Mouse (Mus musculus) limb, embryonic 12.5 days (tissue): ENCODE data around the gene Mrps27. TPM values are rescaled to one million over a fixed set of nuclear protein-coding genes. Genes with fewer than 3 reads are reported as not detected.
"Not testable (repeated sequence)": the region's sequence is repeated elsewhere in the genome, so short reads cannot be mapped to it uniquely, and the experiment has no call there.

Experiments used
- ATAC-seq: fragments of 200-750 bp; cut with Nextera tagmentation; 2 replicates; pipeline ENCODE4 v1.8.0; 2017; ENCODE audit warnings: low read depth, moderate TSS enrichment; ENCODE audit not compliant: insufficient number of reproducible peaks, insufficient read depth, low FRiP score, low TSS enrichment
- H3K27ac ChIP-seq: fragments of 300-500 bp; sonication (generic); 2 replicates; pipeline ENCODE4 v1.5.1; 2016; ENCODE audit warnings: mild to moderate bottlenecking, moderate library complexity
- H3K27me3 ChIP-seq: fragments of 300-500 bp; sonication (generic); 2 replicates; pipeline ENCODE4 v1.6.1; 2016; ENCODE audit warnings: mild to moderate bottlenecking, moderate library complexity
- H3K36me3 ChIP-seq: fragments of 300-500 bp; sonication (generic); 2 replicates; pipeline ENCODE4 v1.6.1; 2016; ENCODE audit warnings: mild to moderate bottlenecking, moderate library complexity
- H3K4me1 ChIP-seq: fragments of 300-500 bp; sonication (generic); replicated peaks from 2 replicates; pipeline ENCODE4 v1.6.1; 2016
- H3K4me2 ChIP-seq: fragments of 300-500 bp; sonication (generic); 2 replicates; pipeline ENCODE4 v1.6.1; 2016; ENCODE audit warnings: mild to moderate bottlenecking, moderate library complexity
- H3K4me3 ChIP-seq: fragments of 300-500 bp; sonication (generic); replicated peaks from 2 replicates; pipeline ENCODE4 v1.5.1; 2016; ENCODE audit warnings: mild to moderate bottlenecking
- H3K9ac ChIP-seq: fragments of 300-500 bp; sonication (generic); replicated peaks from 2 replicates; pipeline ENCODE4 v1.6.1; 2016; ENCODE audit warnings: mild to moderate bottlenecking, moderate library complexity
- H3K9me3 ChIP-seq: fragments of 300-500 bp; sonication (generic); 2 replicates; pipeline ENCODE4 v1.6.1; 2016; ENCODE audit warnings: mild to moderate bottlenecking, moderate library complexity
- WGBS: fragments of 180-500 bp; shearing (Covaris S2); methylation state at CpG from one replicate; pipeline ENCODE4 v1.1.7; 2016; 5-methylcytosine and 5-hydroxymethylcytosine counted together
- polyA plus RNA-seq: library from polyadenylated mRNA; unstranded; fragments of >200 nt; fragmentation: Nextera tagmentation; extraction: Ambion mirVana; gene quantifications from 2 replicates; pipeline ENCODE4 v1.2.1, GENCODE M21; 2016

Mrps27 gene
- polyA plus RNA-seq, 1 experiment from 2014 or later: 66.2 TPM

- Histone ChIP-seq H3K27ac (no peak overlapping the region), H3K27me3 (no peaks in the 10 kb centered on the region), H3K4me1 (no peaks in the 10 kb centered on the region), H3K9me3 (no peaks in the 10 kb centered on the region), H3K4me3 (no peak overlapping the region), H3K36me3 (peaks cover 25% of the 10 kb centered on the region), H3K4me2 (no peak overlapping the region), H3K9ac (no peak overlapping the region)
- no peak for ATAC-seq
- WGBS: 52% methylated on average over 4 of the region's 4 CpGs
Observed at GRCm38 (mm10) chr13:99317058-99317457, 27.5 kb upstream of the Mrps27 start.

- no peaks in the 10 kb centered on the region for H3K4me1 ChIP-seq
- peaks cover 50% of the 10 kb centered on the region for H3K36me3 ChIP-seq
- H3K4me3 ChIP-seq: no peak overlapping the region
- ATAC-seq: no peak
- no peaks in the 10 kb centered on the region for H3K9me3 ChIP-seq
- H3K27ac ChIP-seq: no peak overlapping the region
- no peak overlapping the region for H3K9ac ChIP-seq
- 88% methylated on average over 7 of the region's 7 CpGs for WGBS
- no peak overlapping the region for H3K4me2 ChIP-seq
- H3K27me3 ChIP-seq: no peaks in the 10 kb centered on the region
Observed at GRCm38 (mm10) chr13:99320453-99320852, 24.1 kb upstream of the Mrps27 start.

- H3K9me3 ChIP-seq, H3K4me1 ChIP-seq, H3K27me3 ChIP-seq, H3K27ac ChIP-seq, H3K4me3 ChIP-seq, ATAC-seq, H3K9ac ChIP-seq, H3K4me2 ChIP-seq: not testable (repeated sequence)
- 93% methylated on average over 13 of the region's 13 CpGs for WGBS
- peaks cover 75% of the 10 kb centered on the region for H3K36me3 ChIP-seq
Observed at GRCm38 (mm10) chr13:99322915-99323314, 21.7 kb upstream of the Mrps27 start.

- 86% methylated on average over 7 of the region's 7 CpGs for WGBS
- Histone ChIP-seq H3K4me1 (no peaks in the 10 kb centered on the region), H3K4me2 (no peak overlapping the region), H3K9me3 (no peaks in the 10 kb centered on the region), H3K27me3 (no peaks in the 10 kb centered on the region), H3K27ac (no peak overlapping the region), H3K4me3 (no peak overlapping the region), H3K9ac (no peak overlapping the region), H3K36me3 (peaks cover 81% of the 10 kb centered on the region)
- ATAC-seq: no peak
Observed at GRCm38 (mm10) chr13:99323632-99324336, 20.8 kb upstream of the Mrps27 start.

GRCm38 (mm10) chr13:99324337-99324685 lies 20.3 kb upstream of the Mrps27 start:
- not testable (repeated sequence) for H3K27ac ChIP-seq, H3K9me3 ChIP-seq, ATAC-seq, H3K4me2 ChIP-seq, H3K27me3 ChIP-seq, H3K9ac ChIP-seq, H3K4me3 ChIP-seq, H3K4me1 ChIP-seq
- H3K36me3 ChIP-seq: peaks cover 83% of the 10 kb centered on the region
- WGBS: 94% methylated on average over 8 of the region's 8 CpGs

- no peaks in the 10 kb centered on the region for H3K27me3 ChIP-seq
- H3K9ac ChIP-seq: no peak overlapping the region
- no peaks in the 10 kb centered on the region for H3K4me1 ChIP-seq
- no peak overlapping the region for H3K4me2 ChIP-seq
- no peak overlapping the region for H3K4me3 ChIP-seq
- peaks cover 87% of the 10 kb centered on the region for H3K36me3 ChIP-seq
- ATAC-seq: no peak
- H3K9me3 ChIP-seq: no peaks in the 10 kb centered on the region
- 75% methylated on average over 4 of the region's 4 CpGs for WGBS
- H3K27ac ChIP-seq: no peak overlapping the region
Observed at GRCm38 (mm10) chr13:99331255-99331654, 13.3 kb upstream of the Mrps27 start.

GRCm38 (mm10) chr13:99337510-99337909 lies 7.1 kb upstream of the Mrps27 start:
- ATAC-seq: no peak
- H3K4me2 ChIP-seq: no peak overlapping the region
- H3K4me3 ChIP-seq: no peak overlapping the region
- peaks cover 86% of the 10 kb centered on the region for H3K36me3 ChIP-seq
- no peak overlapping the region for H3K9ac ChIP-seq
- 63% methylated on average over 6 of the region's 6 CpGs for WGBS
- H3K27me3 ChIP-seq: no peaks in the 10 kb centered on the region
- H3K9me3 ChIP-seq: no peaks in the 10 kb centered on the region
- H3K4me1 ChIP-seq: peaks cover 6% of the 10 kb centered on the region; the same call in 1 of the 2 replicates
- no peak overlapping the region for H3K27ac ChIP-seq

GRCm38 (mm10) chr13:99341504-99341903 lies 3.1 kb upstream of the Mrps27 start:
- Histone ChIP-seq H3K36me3 (peaks cover 62% of the 10 kb centered on the region), H3K9ac (no peak overlapping the region), H3K27ac (no peak overlapping the region), H3K27me3 (no peaks in the 10 kb centered on the region), H3K4me3 (no peak overlapping the region), H3K4me2 (no peak overlapping the region), H3K4me1 (peaks cover 19% of the 10 kb centered on the region), H3K9me3 (no peaks in the 10 kb centered on the region)
- WGBS: 93% methylated on average over 6 of the region's 6 CpGs
- no peak for ATAC-seq

- H3K27ac ChIP-seq: peak overlapping the region; percentile 91
- ATAC-seq: peak; percentile 64
- H3K36me3 ChIP-seq: peaks cover 56% of the 10 kb centered on the region
Observed at GRCm38 (mm10) chr13:99343876-99344598, 549 bp upstream of the Mrps27 start.

GRCm38 (mm10) chr13:99350009-99350408 lies 5.4 kb downstream of the Mrps27 start:
- Histone ChIP-seq H3K4me1 (peaks cover 11% of the 10 kb centered on the region), H3K36me3 (peaks cover 37% of the 10 kb centered on the region), H3K9me3 (no peaks in the 10 kb centered on the region), H3K9ac (no peak overlapping the region), H3K27me3 (no peaks in the 10 kb centered on the region), H3K4me3 (no peak overlapping the region), H3K4me2 (no peak overlapping the region), H3K27ac (no peak overlapping the region)
- 89% methylated on average over 6 of the region's 6 CpGs for WGBS
- no peak for ATAC-seq

More at GRCm38 (mm10) chr13:99343876-99344598, 549 bp upstream of the Mrps27 start:
- H3K9ac ChIP-seq: peak overlapping the region; percentile 85
- no peaks in the 10 kb centered on the region for H3K9me3 ChIP-seq
- WGBS: 3% methylated on average over 30 of the region's 30 CpGs
- H3K4me3 ChIP-seq: peak overlapping the region; percentile 81
- H3K4me1 ChIP-seq: peaks cover 12% of the 10 kb centered on the region
- peak overlapping the region; percentile 82 for H3K4me2 ChIP-seq
- H3K27me3 ChIP-seq: no peaks in the 10 kb centered on the region

- no peaks in the 10 kb centered on the region for H3K9me3 ChIP-seq
- no peak overlapping the region for H3K9ac ChIP-seq
- peaks cover 41% of the 10 kb centered on the region for H3K36me3 ChIP-seq
- no peak overlapping the region for H3K4me3 ChIP-seq
- no peak overlapping the region for H3K4me2 ChIP-seq
- peaks cover 6% of the 10 kb centered on the region; the same call in 1 of the 2 replicates for H3K4me1 ChIP-seq
- WGBS: 53% methylated on average over 8 of the region's 8 CpGs
- no peak overlapping the region for H3K27ac ChIP-seq
- H3K27me3 ChIP-seq: no peaks in the 10 kb centered on the region
- ATAC-seq: no peak
Observed at GRCm38 (mm10) chr13:99351186-99351585, 6.6 kb downstream of the Mrps27 start.
